Mouse (Mus musculus) myocyte (in vitro differentiated cells): ENCODE measurements at regions not wholly inside any gene's neighbourhood (a gene's known extent, or its start where the extent isn't known, plus 50 kb on each side); places are given as distances from the start of the nearest gene placed in this dataset.

Source experiments
- H3K27me3 ChIP-seq: one replicate; pipeline ENCODE4 v1.6.1; 2011; ENCODE audit not compliant: control insufficient read depth, insufficient read depth, insufficient read length
- H3K36me3 ChIP-seq: one replicate; pipeline ENCODE4 v1.6.1; 2011; ENCODE audit not compliant: control insufficient read depth, insufficient read depth
- H3K4me2 ChIP-seq: one replicate; pipeline ENCODE4 v1.6.1; 2011; ENCODE audit warnings: low read depth, control low read depth
- H3K4me3 ChIP-seq: one replicate; pipeline ENCODE4 v1.5.1; 2011; ENCODE audit warnings: mild to moderate bottlenecking, control low read depth, moderate library complexity
- H3K79me2 ChIP-seq: one replicate; pipeline ENCODE4 v1.6.1; 2011; ENCODE audit not compliant: control insufficient read depth, insufficient read depth
- H3ac ChIP-seq: one replicate; pipeline ENCODE4 v1.6.1; 2011; ENCODE audit not compliant: control insufficient read depth, insufficient read length
- CEBPB ChIP-seq: IDR thresholded peaks from 2 replicates; pipeline ENCODE4 v1.6.1; 2011; ENCODE audit warnings: mild to moderate bottlenecking, moderate library complexity; ENCODE audit not compliant: poor library complexity, insufficient read depth, severe bottlenecking
- E2F4 ChIP-seq: IDR thresholded peaks from one replicate; pipeline ENCODE4 v1.6.1; 2011; ENCODE audit warnings: mild to moderate bottlenecking, control low read depth, moderate library complexity; ENCODE audit not compliant: insufficient read depth
- MAX ChIP-seq: IDR thresholded peaks from one replicate; pipeline ENCODE4 v1.6.1; 2011; ENCODE audit warnings: low read depth, mild to moderate bottlenecking, control low read depth
- MYOD1 ChIP-seq, 3 experiments: IDR thresholded peaks; one replicate each; pipeline ENCODE4 v1.6.1; 2011; ENCODE audit warnings: control low read depth in 2 of 3, low read depth in 2 of 3, mild to moderate bottlenecking in 2 of 3, moderate library complexity in 1 of 3; ENCODE audit not compliant: insufficient read length in 2 of 3, control insufficient read depth in 1 of 3
- MYOG ChIP-seq, 3 experiments: IDR thresholded peaks; one replicate each; pipeline ENCODE4 v1.6.1; 2011; ENCODE audit warnings: control low read depth in 2 of 3, low read depth in 2 of 3, mild to moderate bottlenecking in 2 of 3; ENCODE audit not compliant: insufficient read length in 2 of 3, control insufficient read depth in 1 of 3, insufficient read depth in 1 of 3
- POLR2A ChIP-seq: IDR thresholded peaks from one replicate; pipeline ENCODE4 v1.6.1; 2011; ENCODE audit warnings: low read depth, mild to moderate bottlenecking, control low read depth, moderate library complexity; ENCODE audit not compliant: insufficient read length
- POLR2AphosphoS2 ChIP-seq: IDR thresholded peaks from one replicate; pipeline ENCODE4 v1.6.1; 2011; ENCODE audit warnings: low read depth, control low read depth; ENCODE audit not compliant: insufficient read length
- REST ChIP-seq: IDR thresholded peaks from one replicate; pipeline ENCODE4 v1.6.1; 2011; ENCODE audit warnings: mild to moderate bottlenecking, control low read depth, moderate library complexity; ENCODE audit not compliant: insufficient read depth, insufficient read length
- SRF ChIP-seq: IDR thresholded peaks from one replicate; pipeline ENCODE4 v1.6.1; 2011; ENCODE audit warnings: low read depth; ENCODE audit not compliant: control insufficient read depth, insufficient read length
- TCF12 ChIP-seq: IDR thresholded peaks from one replicate; pipeline ENCODE4 v1.6.1; 2011; ENCODE audit warnings: mild to moderate bottlenecking, control low read depth; ENCODE audit not compliant: poor library complexity, insufficient read depth, severe bottlenecking
- TCF3 ChIP-seq: IDR thresholded peaks from one replicate; pipeline ENCODE4 v1.6.1; 2011; ENCODE audit warnings: low read depth, control low read depth; ENCODE audit not compliant: insufficient read length
- USF1 ChIP-seq: IDR thresholded peaks from one replicate; pipeline ENCODE4 v1.6.1; 2011; ENCODE audit warnings: low read depth, mild to moderate bottlenecking, control low read depth, moderate library complexity

DNA sequence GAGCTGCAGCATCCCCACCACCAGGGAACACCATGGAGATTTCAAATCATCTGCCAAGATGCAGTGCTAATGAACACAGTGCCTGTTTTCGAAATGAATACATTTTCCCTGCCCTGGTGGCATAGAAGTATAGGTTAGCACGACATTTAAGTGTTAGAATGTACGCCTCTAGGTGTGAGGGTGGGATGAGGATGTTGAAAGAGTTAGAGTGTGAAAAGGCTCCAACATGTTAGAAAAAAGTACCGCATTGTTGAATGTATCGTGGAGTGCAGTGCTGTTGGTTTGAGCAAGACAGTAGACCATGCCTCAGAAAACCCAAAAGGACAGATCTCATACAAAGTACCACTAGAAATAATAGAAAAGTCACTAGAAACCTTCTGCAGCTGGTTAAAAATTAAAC is 88.3 kb downstream of the Enkur start:
- Histone ChIP-seq H3ac (no peak overlapping the region), H3K4me2 (no peak overlapping the region), H3K27me3 (no peaks in the 10 kb centered on the region), H3K36me3 (no peaks in the 10 kb centered on the region), H3K79me2 (no peaks in the 10 kb centered on the region), H3K4me3 (no peak overlapping the region)
- TF ChIP-seq TCF3 (no peak), MYOD1 (IDR thresholded peaks at IDR 0.05; ENCODE audit: control insufficient read depth in 1 of 3, insufficient read length in 2 of 3, low read depth in 2 of 3) (no peak), POLR2AphosphoS2 (no peak), SRF (no peak), CEBPB (no peak), REST (no peak), USF1 (no peak)

DNA sequence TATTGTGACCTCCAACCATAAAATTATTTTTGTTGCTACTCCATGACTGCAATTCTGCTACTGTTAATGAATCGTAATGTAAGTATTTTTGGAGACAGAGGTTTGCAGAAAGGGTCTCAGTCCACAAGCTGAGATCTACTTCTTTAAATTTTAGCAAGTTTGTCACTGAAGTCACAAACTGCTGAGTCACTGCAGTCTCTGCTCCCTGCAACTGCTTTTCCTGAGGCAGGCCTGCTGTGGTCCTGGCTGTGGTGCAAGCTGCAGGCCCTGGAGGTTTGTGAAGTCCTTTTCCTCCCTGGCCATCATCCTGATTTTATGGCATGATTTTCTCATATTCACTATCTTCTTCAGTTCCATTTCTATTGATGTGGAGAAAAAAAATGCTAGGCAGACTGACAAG is 93.6 kb downstream of the Enkur start:
- no peaks in the 10 kb centered on the region for H3K36me3 ChIP-seq
- TF ChIP-seq MYOD1 (IDR thresholded peaks at IDR 0.05; ENCODE audit: control insufficient read depth in 1 of 3, insufficient read length in 2 of 3, low read depth in 2 of 3) = no peak
- no peak for TF ChIP-seq POLR2A
- TF ChIP-seq REST = no peak
- TF ChIP-seq MAX = no peak

DNA sequence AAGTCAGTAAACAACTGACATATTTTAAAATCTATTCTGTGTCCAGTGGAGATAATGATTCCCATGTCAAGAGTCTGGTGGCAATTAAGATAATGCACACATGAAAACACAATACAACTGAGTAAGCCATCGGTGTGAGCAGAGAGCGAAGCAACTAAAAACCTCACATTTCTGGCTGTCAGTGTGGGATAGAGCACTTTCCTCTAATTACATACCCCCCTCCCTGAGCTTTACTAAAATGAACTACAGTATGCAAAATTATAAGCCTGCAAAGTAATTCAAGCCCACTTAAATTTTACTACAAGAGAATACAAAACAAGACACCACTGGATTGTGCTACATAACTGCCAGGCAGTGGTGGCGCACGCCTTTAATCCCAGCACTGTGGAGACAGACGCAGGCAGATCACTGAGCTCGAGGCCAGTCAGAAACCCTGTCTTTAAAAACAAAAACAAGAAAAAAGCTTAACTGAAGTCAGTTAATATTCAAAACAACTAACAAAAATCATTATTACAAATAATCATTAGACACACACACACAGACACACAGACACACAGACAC is 104.8 kb downstream of the Enkur start:
- H3K79me2 ChIP-seq = no peaks in the 10 kb centered on the region
- H3ac ChIP-seq = no peak overlapping the region
- no peaks in the 10 kb centered on the region for H3K27me3 ChIP-seq
- no peak overlapping the region for H3K4me2 ChIP-seq
- no peaks in the 10 kb centered on the region for H3K36me3 ChIP-seq
- no peak overlapping the region for H3K4me3 ChIP-seq
- TF ChIP-seq REST = no peak
- no peak for TF ChIP-seq E2F4
- no peak for TF ChIP-seq CEBPB

More for the DNA sequence above, 93.6 kb downstream of the Enkur start:
- no peaks in the 10 kb centered on the region for H3K27me3 ChIP-seq
- no peak overlapping the region for H3K4me3 ChIP-seq
- H3K79me2 ChIP-seq = no peaks in the 10 kb centered on the region
- no peak overlapping the region for H3K4me2 ChIP-seq
- no peak overlapping the region for H3ac ChIP-seq

DNA sequence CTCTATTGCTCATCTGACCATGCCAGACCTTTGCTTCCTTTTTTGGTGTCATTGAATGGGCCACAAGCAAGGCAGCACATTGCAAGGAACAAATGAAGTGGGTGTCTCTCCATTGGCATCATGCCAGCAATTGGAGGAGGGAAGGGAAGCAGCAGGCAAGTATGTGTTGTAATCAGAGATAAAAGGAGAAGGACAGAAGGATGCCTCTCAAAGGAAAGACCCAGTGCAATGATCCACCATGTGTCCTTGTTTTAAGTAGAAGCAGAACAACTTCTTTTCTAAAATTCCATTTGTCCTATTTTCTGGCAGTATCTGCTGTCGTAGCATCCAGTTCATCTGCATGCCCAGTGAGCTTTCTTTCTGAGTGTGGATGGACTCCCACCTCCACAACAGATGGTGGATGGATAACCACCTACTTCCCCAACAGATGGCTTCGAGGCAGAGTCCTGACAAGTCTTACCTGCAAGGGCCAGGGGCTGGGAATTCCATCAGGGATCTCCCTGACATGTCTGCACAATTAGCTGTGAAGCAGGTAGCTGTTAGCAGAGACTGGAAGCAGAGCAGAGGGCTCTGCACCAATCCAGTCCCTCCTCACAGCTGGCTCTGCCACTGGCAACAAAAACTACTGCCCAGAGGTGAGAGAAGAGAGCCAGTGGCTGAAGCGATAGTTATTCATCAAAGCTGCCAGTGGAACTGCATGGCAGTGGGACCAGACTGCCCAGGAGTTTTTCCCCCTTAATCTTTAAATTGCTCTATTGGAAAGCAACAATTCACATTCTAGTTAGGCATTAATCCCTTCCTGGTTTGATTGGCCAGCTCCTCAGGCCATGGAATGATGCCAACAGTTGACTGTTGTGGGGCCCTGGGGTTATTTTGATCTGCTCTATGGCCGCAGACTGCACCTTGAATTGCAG is 113.8 kb downstream of the Enkur start:
- Histone ChIP-seq H3K79me2 (no peaks in the 10 kb centered on the region), H3K4me3 (no peak overlapping the region), H3K27me3 (no peaks in the 10 kb centered on the region), H3ac (no peak overlapping the region), H3K4me2 (no peak overlapping the region), H3K36me3 (no peaks in the 10 kb centered on the region)
- no peak for TF ChIP-seq SRF
- no peak for TF ChIP-seq POLR2AphosphoS2
- TF ChIP-seq POLR2A = no peak

DNA sequence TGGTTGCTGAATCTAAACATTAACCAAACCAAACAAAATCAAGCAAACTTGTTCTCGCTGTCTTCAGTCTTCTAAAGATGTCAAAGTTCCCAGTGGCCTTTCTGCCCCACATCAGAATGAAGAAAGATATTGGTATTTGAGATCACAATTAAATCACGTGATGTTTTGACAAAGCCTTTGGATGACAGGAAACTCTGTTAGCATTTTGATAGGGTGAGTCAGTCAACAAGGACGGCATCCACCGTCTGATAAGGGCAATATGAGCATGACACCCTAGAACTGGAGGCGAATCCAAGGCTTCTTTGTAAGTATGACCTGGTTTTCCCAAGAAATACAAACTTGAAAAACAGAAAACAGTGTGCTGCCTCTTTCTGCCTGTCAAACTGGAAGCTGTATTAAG is 116.8 kb upstream of the Arhgap21 start:
- no peak overlapping the region for H3K4me3 ChIP-seq
- TF ChIP-seq MAX (no peak), REST (no peak), TCF3 (no peak), POLR2AphosphoS2 (no peak)
- no peak overlapping the region for H3ac ChIP-seq
- no peak overlapping the region for H3K4me2 ChIP-seq
- no peaks in the 10 kb centered on the region for H3K36me3 ChIP-seq
- H3K27me3 ChIP-seq = no peaks in the 10 kb centered on the region
- H3K79me2 ChIP-seq = no peaks in the 10 kb centered on the region

DNA sequence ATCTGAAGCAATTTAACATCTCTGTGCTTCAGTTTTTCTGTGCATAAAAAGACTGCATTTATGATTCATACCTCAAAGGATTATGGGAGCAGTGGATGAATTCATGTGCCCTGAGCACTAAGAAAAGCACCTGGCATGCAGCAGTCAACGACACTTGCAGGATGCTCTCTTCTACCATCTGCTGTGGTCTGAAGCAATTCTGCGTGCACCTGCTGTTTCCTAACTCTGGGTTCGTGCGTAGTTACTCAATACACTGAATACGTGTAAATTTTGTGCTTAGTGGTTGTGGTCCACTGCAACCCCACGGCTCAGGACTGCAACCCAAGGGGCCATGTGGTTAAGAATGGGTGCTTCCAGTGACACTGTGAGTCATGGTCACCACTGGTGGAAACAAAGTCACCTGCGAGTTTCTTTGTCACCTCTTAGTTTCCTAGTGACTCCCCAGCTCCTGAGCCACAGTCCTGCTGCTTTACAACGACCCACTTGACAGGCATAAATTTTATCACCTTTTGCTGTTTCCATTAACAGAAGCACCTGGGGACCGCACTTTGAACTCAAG is 98.7 kb upstream of the Arhgap21 start:
- H3K4me3 ChIP-seq = no peak overlapping the region
- no peak for TF ChIP-seq REST
- no peak for TF ChIP-seq CEBPB
- TF ChIP-seq POLR2AphosphoS2 = no peak
- no peak for TF ChIP-seq E2F4
- TF ChIP-seq MAX = no peak
- TF ChIP-seq POLR2A = no peak
- no peak for TF ChIP-seq MYOG (IDR thresholded peaks at IDR 0.05; ENCODE audit: control insufficient read depth in 1 of 3, insufficient read depth in 1 of 3, insufficient read length in 2 of 3, low read depth in 2 of 3)
- TF ChIP-seq TCF3 = no peak
- TF ChIP-seq USF1 = no peak
- no peak for TF ChIP-seq SRF
- TF ChIP-seq MYOD1 (IDR thresholded peaks at IDR 0.05; ENCODE audit: control insufficient read depth in 1 of 3, insufficient read length in 2 of 3, low read depth in 2 of 3) = no peak
- no peak for TF ChIP-seq TCF12
- no peaks in the 10 kb centered on the region for H3K27me3 ChIP-seq
- no peaks in the 10 kb centered on the region for H3K79me2 ChIP-seq
- H3ac ChIP-seq = no peak overlapping the region
- no peaks in the 10 kb centered on the region for H3K36me3 ChIP-seq
- H3K4me2 ChIP-seq = no peak overlapping the region
